Mouse (Mus musculus) hindbrain, postnatal 0 days (tissue): ENCODE results near the gene Doc2b. TPM values are rescaled to one million over a fixed set of nuclear protein-coding genes. Genes with fewer than 3 reads are reported as not detected.

Experiments
- ATAC-seq: fragments of 200-750 bp; cut with Nextera tagmentation; 2 replicates; pipeline ENCODE4 v1.8.0; 2017; ENCODE audit warnings: mild to moderate bottlenecking, moderate TSS enrichment, moderate library complexity
- DNase-seq: peaks from one replicate; pipeline ENCODE4 v3.0.0-alpha.2; 2015; ENCODE audit warnings: low spot score
- H3K27ac ChIP-seq: fragments of 300-500 bp; sonication (generic); 2 replicates; pipeline ENCODE4 v1.5.1; 2014; ENCODE audit warnings: mild to moderate bottlenecking
- H3K27me3 ChIP-seq: fragments of 300-500 bp; sonication (generic); 2 replicates; pipeline ENCODE4 v1.6.1; 2014; ENCODE audit warnings: low read length, mixed read lengths; ENCODE audit not compliant: insufficient read depth
- H3K36me3 ChIP-seq: fragments of 300-500 bp; sonication (generic); 2 replicates; pipeline ENCODE4 v1.6.1; 2014; ENCODE audit warnings: low read length, mixed read lengths; ENCODE audit not compliant: insufficient read depth
- H3K4me1 ChIP-seq: fragments of 300-500 bp; sonication (generic); 2 replicates; pipeline ENCODE4 v1.6.1; 2014; ENCODE audit warnings: antibody characterized with exemption, low read length, mixed read lengths; ENCODE audit not compliant: insufficient read depth
- H3K4me2 ChIP-seq: fragments of 300-500 bp; sonication (generic); 2 replicates; pipeline ENCODE4 v1.6.1; 2014; ENCODE audit warnings: low read depth, mild to moderate bottlenecking, low read length, moderate library complexity, mixed read lengths
- H3K4me3 ChIP-seq: fragments of 300-500 bp; sonication (generic); 2 replicates; pipeline ENCODE4 v1.5.1; 2014; ENCODE audit warnings: low read length
- H3K9ac ChIP-seq: fragments of 300-500 bp; sonication (generic); replicated peaks from 2 replicates; pipeline ENCODE4 v1.6.1; 2014; ENCODE audit warnings: mild to moderate bottlenecking, low read length, moderate library complexity, mixed read lengths
- H3K9me3 ChIP-seq: fragments of 300-500 bp; sonication (generic); 2 replicates; pipeline ENCODE4 v1.6.1; 2016; ENCODE audit warnings: low read length, mixed read lengths
- CTCF ChIP-seq: IDR thresholded peaks from 2 replicates; pipeline ENCODE4 v1.5.1; 2016; ENCODE audit warnings: antibody characterized with exemption, control low read depth, low read depth
- WGBS: fragments of 180-500 bp; shearing (Covaris S2); extraction: QIAGEN DNeasy Blood & Tissue Kit; methylation state at CpG from one replicate; pipeline ENCODE4 v1.1.7; 2014; 5-methylcytosine and 5-hydroxymethylcytosine counted together
- polyA plus RNA-seq: library from polyadenylated mRNA; unstranded; fragments of >200 nt; fragmentation: Nextera tagmentation; extraction: Ambion mirVana; gene quantifications from 2 replicates; pipeline ENCODE4 v1.2.1, GENCODE M21; 2015
- total RNA-seq: library from RNA; depleted of rRNA; stranded (reverse); fragments of >200 nt; gene quantifications from 2 replicates; pipeline ENCODE4 v1.2.3, GENCODE M21; 2014

Doc2b gene
- total and polyA plus RNA-seq, 2 experiments from 2014 or later, result 4.0 to 12.7 TPM

DNA sequence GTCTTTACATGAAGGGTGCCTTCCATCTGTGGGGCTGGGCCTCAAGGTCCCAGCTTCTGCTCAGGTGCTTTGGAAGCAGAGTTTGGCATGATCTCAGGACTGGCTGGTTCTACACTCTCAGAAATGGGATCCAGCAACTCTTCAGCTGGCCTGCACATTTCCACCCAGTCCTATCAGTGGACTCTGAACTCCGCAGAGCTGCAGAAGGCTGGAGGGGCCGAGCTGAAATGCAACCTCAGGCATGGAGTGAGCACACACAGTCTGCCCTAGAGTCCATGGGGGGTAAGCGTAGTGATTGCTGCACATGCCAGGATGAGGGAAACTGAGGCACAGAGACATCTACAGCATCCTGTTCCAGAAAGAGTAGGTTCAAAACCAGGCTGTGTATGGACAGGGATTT is 14.7 kb upstream of the Doc2b start:
- ATAC-seq (no peak), DNase-seq (no peak)
- Histone ChIP-seq H3K27me3 (no peaks in the 10 kb centered on the region), H3K9me3 (no peaks in the 10 kb centered on the region), H3K4me1 (no peaks in the 10 kb centered on the region), H3K4me2 (no peak overlapping the region), H3K27ac (no peak overlapping the region), H3K9ac (no peak overlapping the region), H3K4me3 (no peak overlapping the region), H3K36me3 (no peaks in the 10 kb centered on the region)
- TF ChIP-seq CTCF, result no peak
- 94% methylated on average over 3 of the region's 3 CpGs for WGBS

- Histone ChIP-seq H3K4me3 (no peak overlapping the region), H3K27me3 (no peaks in the 10 kb centered on the region), H3K9ac (no peak overlapping the region), H3K4me1 (no peaks in the 10 kb centered on the region), H3K36me3 (no peaks in the 10 kb centered on the region), H3K27ac (0 out of 2 replicates have a peak overlapping the region, but pooled peaks have one; percentile 7), H3K9me3 (no peaks in the 10 kb centered on the region), H3K4me2 (no peak overlapping the region)
- WGBS, result 19% methylated on average over 5 of the region's 5 CpGs
- TF ChIP-seq CTCF, result peak; percentile 42
- DNase-seq, result peak; percentile 32
- ATAC-seq, result 0 out of 2 replicates have a peak, but pooled peaks have one; percentile 21
Measured at GRCm38 (mm10) chr11:75807486-75807885, 11.6 kb upstream of the Doc2b start.

- Histone ChIP-seq H3K4me2 (no peak overlapping the region), H3K27ac (no peak overlapping the region), H3K36me3 (no peaks in the 10 kb centered on the region), H3K4me3 (no peak overlapping the region), H3K27me3 (no peaks in the 10 kb centered on the region), H3K9me3 (no peaks in the 10 kb centered on the region), H3K9ac (no peak overlapping the region), H3K4me1 (no peaks in the 10 kb centered on the region)
- ATAC-seq (no peak), DNase-seq (no peak)
- WGBS, result 74% methylated on average over 7 of the region's 7 CpGs
- TF ChIP-seq CTCF, result no peak
Measured at GRCm38 (mm10) chr11:75801771-75802550, 6.1 kb upstream of the Doc2b start.

GRCm38 (mm10) chr11:75801369-75801768 is 5.5 kb upstream of the Doc2b start:
- no peak for DNase-seq
- H3K4me3 ChIP-seq, result no peak overlapping the region
- no peaks in the 10 kb centered on the region for H3K36me3 ChIP-seq
- H3K4me2 ChIP-seq, result no peak overlapping the region
- WGBS, result 79% methylated on average over 4 of the region's 4 CpGs
- H3K4me1 ChIP-seq, result no peaks in the 10 kb centered on the region
- H3K27me3 ChIP-seq, result no peaks in the 10 kb centered on the region
- no peak overlapping the region for H3K27ac ChIP-seq
- no peak overlapping the region for H3K9ac ChIP-seq
- TF ChIP-seq CTCF, result no peak
- no peak for ATAC-seq
- no peaks in the 10 kb centered on the region for H3K9me3 ChIP-seq

GRCm38 (mm10) chr11:75796536-75797246 is 842 bp upstream of the Doc2b start:
- peak overlapping the region; percentile 48 for H3K4me3 ChIP-seq
- peak overlapping the region; percentile 61 for H3K4me2 ChIP-seq
- 65% methylated on average over 13 of the region's 13 CpGs for WGBS
- ATAC-seq (no peak; the same call in 1 of the 2 replicates), DNase-seq (no peak)
- no peak for TF ChIP-seq CTCF
- H3K27ac ChIP-seq, result peak overlapping the region; percentile 48; the same call in 1 of the 2 replicates
- peak overlapping the region; percentile 56; the same call in 1 of the 2 replicates for H3K9ac ChIP-seq
- peaks cover 6% of the 10 kb centered on the region for H3K27me3 ChIP-seq
- no peaks in the 10 kb centered on the region for H3K36me3 ChIP-seq
- no peaks in the 10 kb centered on the region for H3K4me1 ChIP-seq
- no peaks in the 10 kb centered on the region for H3K9me3 ChIP-seq

- Histone ChIP-seq H3K4me1 (no peaks in the 10 kb centered on the region), H3K27me3 (peaks cover 6% of the 10 kb centered on the region), H3K4me3 (peak overlapping the region; percentile 48), H3K9ac (peak overlapping the region; percentile 56), H3K4me2 (peak overlapping the region; percentile 61), H3K9me3 (no peaks in the 10 kb centered on the region), H3K36me3 (no peaks in the 10 kb centered on the region), H3K27ac (no peak overlapping the region)
- ATAC-seq, result 0 out of 2 replicates have a peak, but pooled peaks have one; percentile 6
- DNase-seq, result no peak
- TF ChIP-seq CTCF, result no peak
- 1% methylated on average over 38 of the region's 42 CpGs for WGBS
Measured at GRCm38 (mm10) chr11:75795321-75795636, 570 bp downstream of the Doc2b start.
